Mouse (Mus musculus): ENCODE measurements at regions not wholly inside any gene's neighbourhood (a gene's known extent, or its start where the extent isn't known, plus 50 kb on each side); places are given as distances from the start of the nearest gene placed in this dataset.

- Histone ChIP-seq H3K4me1 (ENCODE audit: control insufficient read depth, insufficient read depth, insufficient read length, low read length) (no peaks in the 10 kb centered on the region), H3K27ac (replicated peaks; ENCODE audit: low read depth, low read length) (no peak overlapping the region), H3K4me3 (ENCODE audit: insufficient read depth, low read depth, low read length) (no peak overlapping the region)
These were observed 321.2 kb upstream of the BB014433 start for GRCm38 (mm10) chr8:15367063-15367462.

DNA sequence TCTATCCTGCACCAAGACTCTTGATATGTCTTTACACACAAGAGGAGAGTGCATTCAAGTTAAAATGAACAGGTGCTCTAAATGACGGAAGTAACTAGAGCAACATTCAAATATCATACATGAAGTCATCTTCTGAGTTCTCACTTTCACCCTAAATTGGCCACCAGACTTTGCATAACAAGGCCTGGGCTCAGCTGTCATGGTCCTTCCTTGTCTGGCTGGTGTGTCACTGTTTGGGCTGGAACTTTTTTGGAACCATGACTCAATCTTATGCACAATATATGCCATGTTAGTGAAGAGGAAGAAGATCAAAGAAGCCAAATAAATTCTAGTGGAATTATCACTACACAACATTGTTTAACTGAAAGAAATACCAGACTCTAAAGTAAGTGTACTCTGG is 318.7 kb upstream of the BB014433 start:
- Histone ChIP-seq H3K27ac (replicated peaks; ENCODE audit: low read depth, low read length) (no peak overlapping the region), H3K4me1 (ENCODE audit: control insufficient read depth, insufficient read depth, insufficient read length, low read length) (no peaks in the 10 kb centered on the region), H3K4me3 (ENCODE audit: insufficient read depth, low read depth, low read length) (no peak overlapping the region)

DNA sequence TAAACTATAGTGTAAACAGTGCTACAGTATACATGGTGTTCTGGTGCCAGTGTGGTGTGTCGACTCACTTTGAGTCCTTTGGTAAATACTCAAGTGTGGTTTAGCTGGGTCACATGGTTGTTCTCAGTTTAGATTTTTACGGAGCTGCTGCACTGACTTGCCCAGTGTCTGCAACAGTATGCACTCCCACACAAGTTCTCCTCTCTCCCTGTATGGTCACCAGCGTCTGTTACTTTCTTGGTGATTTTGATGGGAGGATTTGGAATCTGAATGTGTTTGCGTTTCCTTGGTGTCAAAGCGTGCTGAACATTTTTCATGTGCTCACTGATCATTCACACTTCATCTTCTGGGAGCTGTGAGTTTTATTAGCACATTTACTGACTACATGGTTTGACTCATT is 298.3 kb upstream of the BB014433 start:
- no peak overlapping the region for H3K27ac ChIP-seq (replicated peaks; ENCODE audit: low read depth, low read length)
- no peak overlapping the region for H3K4me3 ChIP-seq (ENCODE audit: insufficient read depth, low read depth, low read length)
- no peaks in the 10 kb centered on the region for H3K4me1 ChIP-seq (ENCODE audit: control insufficient read depth, insufficient read depth, insufficient read length, low read length)

DNA sequence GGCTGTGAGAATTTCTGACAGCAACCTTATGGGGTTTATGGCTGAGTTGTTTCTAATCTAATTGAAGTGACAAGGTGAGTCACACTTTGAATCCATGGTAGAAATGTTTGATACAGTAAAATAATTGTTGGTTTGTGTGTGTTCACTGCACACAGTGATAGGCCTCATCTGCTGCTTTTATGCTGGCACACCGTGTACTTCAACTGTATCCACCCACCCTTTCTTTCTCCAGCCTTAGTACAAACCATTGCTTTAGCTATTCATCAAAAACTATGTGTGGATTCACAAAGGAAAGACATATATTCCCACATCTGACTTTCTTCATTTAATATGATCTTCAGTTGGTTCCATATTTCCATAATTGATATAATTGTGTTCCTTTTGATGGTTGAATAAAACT is 297.7 kb upstream of the BB014433 start:
- no peak overlapping the region for H3K4me3 ChIP-seq (ENCODE audit: insufficient read depth, low read depth, low read length)
- no peaks in the 10 kb centered on the region for H3K4me1 ChIP-seq (ENCODE audit: control insufficient read depth, insufficient read depth, insufficient read length, low read length)
- H3K27ac ChIP-seq (replicated peaks; ENCODE audit: low read depth, low read length), result no peak overlapping the region

GRCm38 (mm10) chr8:15334532-15334931 is 288.7 kb upstream of the BB014433 start:
- H3K27ac ChIP-seq (replicated peaks; ENCODE audit: low read depth, low read length), result no peak overlapping the region
- no peak overlapping the region for H3K4me3 ChIP-seq (ENCODE audit: insufficient read depth, low read depth, low read length)
- H3K4me1 ChIP-seq (ENCODE audit: control insufficient read depth, insufficient read depth, insufficient read length, low read length), result no peaks in the 10 kb centered on the region

GRCm38 (mm10) chr8:15327312-15327711 is 281.4 kb upstream of the BB014433 start:
- no peak overlapping the region for H3K27ac ChIP-seq (replicated peaks; ENCODE audit: low read depth, low read length)
- H3K4me1 ChIP-seq (ENCODE audit: control insufficient read depth, insufficient read depth, insufficient read length, low read length), result no peaks in the 10 kb centered on the region
- H3K4me3 ChIP-seq (ENCODE audit: insufficient read depth, low read depth, low read length), result no peak overlapping the region

GRCm38 (mm10) chr8:15323421-15323820 is 277.5 kb upstream of the BB014433 start:
- Histone ChIP-seq H3K4me3 (ENCODE audit: insufficient read depth, low read depth, low read length) (no peak overlapping the region), H3K27ac (replicated peaks; ENCODE audit: low read depth, low read length) (no peak overlapping the region), H3K4me1 (ENCODE audit: control insufficient read depth, insufficient read depth, insufficient read length, low read length) (no peaks in the 10 kb centered on the region)

- H3K4me1 ChIP-seq (ENCODE audit: control insufficient read depth, insufficient read depth, insufficient read length, low read length), result no peaks in the 10 kb centered on the region
These were observed 272.4 kb upstream of the BB014433 start for GRCm38 (mm10) chr8:15318082-15318816.

DNA sequence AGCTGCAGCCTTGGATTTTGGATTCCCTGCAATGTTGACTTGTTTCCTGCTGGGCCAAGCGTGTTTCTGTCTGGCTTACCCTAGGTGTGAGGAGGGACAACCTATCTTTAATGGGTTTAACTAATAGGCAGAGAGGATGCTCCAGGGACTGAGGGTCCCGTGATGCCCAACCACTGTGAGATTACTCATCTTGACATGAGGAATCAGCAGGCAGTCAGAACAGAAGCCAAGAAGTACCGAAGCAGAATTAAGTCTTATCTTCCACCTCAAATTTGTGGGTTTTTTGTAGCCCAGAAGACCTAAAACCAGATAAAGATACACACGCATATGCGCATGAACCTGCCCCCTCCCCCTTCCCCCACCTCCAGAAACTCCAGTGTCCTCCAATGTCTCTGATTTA is 267.6 kb upstream of the BB014433 start:
- Histone ChIP-seq H3K4me3 (ENCODE audit: insufficient read depth, low read depth, low read length) (no peak overlapping the region), H3K27ac (replicated peaks; ENCODE audit: low read depth, low read length) (no peak overlapping the region), H3K4me1 (ENCODE audit: control insufficient read depth, insufficient read depth, insufficient read length, low read length) (no peaks in the 10 kb centered on the region)

More at GRCm38 (mm10) chr8:15318082-15318816, 272.4 kb upstream of the BB014433 start:
- Histone ChIP-seq H3K4me3 (ENCODE audit: insufficient read depth, low read depth, low read length) (no peak overlapping the region), H3K27ac (replicated peaks; ENCODE audit: low read depth, low read length) (no peak overlapping the region)

GRCm38 (mm10) chr8:15311509-15311908 is 265.6 kb upstream of the BB014433 start:
- no peak overlapping the region for H3K27ac ChIP-seq (replicated peaks; ENCODE audit: low read depth, low read length)
- no peaks in the 10 kb centered on the region for H3K4me1 ChIP-seq (ENCODE audit: control insufficient read depth, insufficient read depth, insufficient read length, low read length)
- H3K4me3 ChIP-seq (ENCODE audit: insufficient read depth, low read depth, low read length), result no peak overlapping the region

DNA sequence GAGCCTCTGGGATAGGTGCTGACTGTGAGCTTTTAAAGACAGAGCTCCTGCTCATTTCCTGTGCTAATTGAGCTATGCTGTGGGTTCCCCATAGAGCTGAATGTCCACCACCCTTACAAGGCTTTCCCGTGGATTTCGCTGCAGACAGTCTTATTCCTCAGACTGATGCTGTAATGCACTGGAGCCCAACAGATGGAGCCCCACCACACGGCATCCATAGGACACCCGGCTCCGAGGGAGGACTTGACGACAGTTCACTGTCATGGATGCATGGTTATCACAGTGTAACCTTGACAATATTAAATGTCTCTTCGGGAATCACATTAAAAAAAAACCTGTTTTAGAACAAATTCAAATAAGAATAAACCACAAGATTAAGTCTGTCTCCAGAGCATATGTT is 265.2 kb upstream of the BB014433 start:
- no peaks in the 10 kb centered on the region for H3K4me1 ChIP-seq (ENCODE audit: control insufficient read depth, insufficient read depth, insufficient read length, low read length)
- no peak overlapping the region for H3K4me3 ChIP-seq (ENCODE audit: insufficient read depth, low read depth, low read length)
- H3K27ac ChIP-seq (replicated peaks; ENCODE audit: low read depth, low read length), result no peak overlapping the region

DNA sequence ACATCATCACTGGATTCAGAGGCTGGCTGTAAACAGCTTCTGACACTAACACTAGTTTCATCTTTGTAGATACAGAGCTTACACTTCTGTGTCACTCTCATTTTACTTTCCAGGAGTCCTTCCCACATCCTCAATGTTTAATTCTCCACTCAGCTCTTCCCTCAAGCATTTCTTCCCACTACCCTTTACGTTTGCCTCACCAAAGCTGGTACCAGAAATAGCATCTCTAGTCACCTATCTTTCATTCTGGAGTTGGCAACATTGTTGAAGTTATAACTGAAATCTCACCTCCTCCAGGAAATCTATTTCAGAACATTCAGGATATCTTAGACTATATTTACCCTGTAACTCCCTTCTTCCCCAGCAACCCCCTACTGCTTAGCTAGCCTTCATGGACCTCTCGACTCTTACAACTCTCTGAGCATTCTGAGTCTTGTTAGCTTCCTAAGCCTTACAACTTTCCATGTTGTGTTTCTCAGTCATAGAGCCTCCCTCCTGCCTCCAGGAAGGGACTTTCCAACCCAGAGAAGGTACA is 258.3 kb upstream of the BB014433 start:
- no peak overlapping the region for H3K27ac ChIP-seq (replicated peaks; ENCODE audit: low read depth, low read length)
- H3K4me1 ChIP-seq (ENCODE audit: control insufficient read depth, insufficient read depth, insufficient read length, low read length), result no peaks in the 10 kb centered on the region
- H3K4me3 ChIP-seq (ENCODE audit: insufficient read depth, low read depth, low read length), result no peak overlapping the region

- Histone ChIP-seq H3K4me1 (ENCODE audit: control insufficient read depth, insufficient read depth, insufficient read length, low read length) (no peaks in the 10 kb centered on the region), H3K4me3 (ENCODE audit: insufficient read depth, low read depth, low read length) (no peak overlapping the region), H3K27ac (replicated peaks; ENCODE audit: low read depth, low read length) (no peak overlapping the region)
These were observed 227.9 kb upstream of the BB014433 start for GRCm38 (mm10) chr8:15273775-15274174.

DNA sequence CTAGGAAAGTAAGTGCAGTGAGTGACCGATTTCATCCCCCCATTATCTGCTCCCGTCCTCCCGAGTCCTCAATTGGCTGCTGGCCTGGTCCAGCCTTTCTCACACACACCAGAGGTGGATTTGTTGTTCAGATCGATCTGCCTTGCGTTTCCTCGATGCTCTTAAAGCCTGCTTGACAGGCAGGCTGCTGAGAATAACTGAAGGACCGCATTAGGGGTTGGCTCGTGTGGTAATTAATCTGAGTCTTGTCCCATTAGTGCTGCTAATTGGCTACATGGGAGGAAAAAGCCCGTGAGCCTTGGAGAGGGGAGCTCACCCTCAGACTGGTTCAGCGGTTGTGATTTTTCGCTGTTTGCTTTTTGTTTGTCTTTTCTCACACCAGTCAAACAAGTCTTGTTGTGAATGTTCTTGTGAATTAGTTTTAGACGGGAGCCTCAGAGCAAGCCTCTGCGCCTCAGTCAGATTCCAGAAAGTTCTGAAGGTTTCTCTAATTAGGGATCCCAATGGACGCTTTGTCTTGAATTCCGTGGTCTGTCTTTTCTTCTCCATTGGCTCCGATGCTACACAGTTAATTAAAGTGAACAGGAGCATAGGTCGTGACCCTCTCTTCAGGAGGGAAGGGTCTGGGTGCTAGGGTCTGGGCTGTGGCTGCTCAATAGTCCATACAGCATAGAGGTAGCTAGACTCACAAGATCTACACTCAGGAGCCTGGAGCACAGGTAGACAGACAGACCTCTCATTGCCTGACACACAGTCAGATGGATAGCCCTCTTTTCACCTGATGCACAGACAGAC is 226.1 kb upstream of the BB014433 start:
- no peak overlapping the region for H3K4me3 ChIP-seq (ENCODE audit: insufficient read depth, low read depth, low read length)
- H3K27ac ChIP-seq (replicated peaks; ENCODE audit: low read depth, low read length), result no peak overlapping the region
- no peaks in the 10 kb centered on the region for H3K4me1 ChIP-seq (ENCODE audit: control insufficient read depth, insufficient read depth, insufficient read length, low read length)

DNA sequence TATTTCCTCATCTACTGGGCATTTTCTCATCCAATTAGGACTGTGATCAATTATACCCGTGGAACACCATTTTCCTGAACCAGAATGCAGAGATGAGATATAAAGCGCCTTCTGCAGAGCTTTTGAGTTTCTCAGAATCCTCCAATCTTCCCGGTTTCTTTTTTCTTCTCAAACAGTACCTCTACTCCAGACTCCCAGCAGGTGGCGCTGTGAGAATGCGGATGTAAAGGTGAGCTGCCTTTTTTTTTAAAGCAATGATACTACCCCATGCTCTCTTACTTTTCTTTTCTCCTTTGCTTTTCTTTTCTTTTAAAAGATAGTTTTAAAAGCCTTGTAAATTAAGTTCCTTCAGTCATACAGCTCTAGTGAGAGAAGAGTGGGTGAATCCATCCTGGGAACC is 224.4 kb upstream of the BB014433 start:
- Histone ChIP-seq H3K4me1 (ENCODE audit: control insufficient read depth, insufficient read depth, insufficient read length, low read length) (no peaks in the 10 kb centered on the region), H3K4me3 (ENCODE audit: insufficient read depth, low read depth, low read length) (no peak overlapping the region), H3K27ac (replicated peaks; ENCODE audit: low read depth, low read length) (no peak overlapping the region)
